Mouse (Mus musculus) spleen, adult 2 months (tissue): ENCODE results near the gene Neurl2.

Experiments
- CTCF ChIP-seq: fragments of 200-500 bp; IDR thresholded peaks from 2 replicates; pipeline ENCODE4 v1.5.1; 2011; ENCODE audit warnings: mild to moderate bottlenecking, inconsistent platforms; ENCODE audit not compliant: insufficient read depth, insufficient read length, insufficient replicate concordance; ENCODE audit errors: extremely low read depth
- POLR2A ChIP-seq: fragments of 200-500 bp; IDR thresholded peaks from 2 replicates; pipeline ENCODE4 v1.6.1; 2011; ENCODE audit warnings: low read depth, low read length, inconsistent platforms

DNA sequence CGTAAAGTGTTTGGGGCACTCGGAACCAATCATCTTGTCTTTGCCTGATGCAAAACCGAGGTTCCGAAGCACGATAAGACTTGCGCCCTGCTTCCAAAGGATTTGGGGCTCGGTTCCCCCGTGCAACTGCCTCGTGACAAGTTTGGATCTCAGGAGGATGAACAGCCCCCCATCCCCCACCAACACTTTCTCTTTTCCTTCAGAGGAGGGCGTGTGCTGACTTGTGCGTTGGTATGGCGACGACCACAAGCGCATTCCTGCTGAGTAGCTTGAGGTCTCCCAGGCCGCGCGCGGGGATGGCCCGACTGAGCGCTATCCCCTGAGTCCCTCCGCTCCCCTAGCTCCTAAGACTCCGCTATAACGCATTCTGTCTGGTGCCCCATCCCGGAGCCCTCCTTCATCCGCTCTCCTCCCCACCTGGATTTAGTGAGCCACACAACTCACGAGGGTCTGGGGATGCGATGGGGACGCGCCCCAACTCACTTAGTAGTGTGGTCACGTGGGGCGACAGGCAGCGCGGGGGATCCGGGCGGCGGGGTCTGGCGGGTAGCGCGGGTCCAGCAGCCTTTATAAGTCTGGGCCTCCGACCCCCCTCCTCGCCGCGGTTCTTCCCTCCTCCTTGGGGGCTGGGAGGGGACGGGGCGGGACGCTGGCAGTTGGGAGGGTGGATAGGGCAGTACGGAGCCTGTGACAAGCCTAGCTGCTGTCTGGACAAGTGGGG, 24.0 kb upstream of the Neurl2 start, which contains the start of gene Pltp:
- no peak for TF ChIP-seq CTCF
- no peak for TF ChIP-seq POLR2A
